12 mouse cellular contexts compared by ENCODE assay signal in the genomic region with DNA sequence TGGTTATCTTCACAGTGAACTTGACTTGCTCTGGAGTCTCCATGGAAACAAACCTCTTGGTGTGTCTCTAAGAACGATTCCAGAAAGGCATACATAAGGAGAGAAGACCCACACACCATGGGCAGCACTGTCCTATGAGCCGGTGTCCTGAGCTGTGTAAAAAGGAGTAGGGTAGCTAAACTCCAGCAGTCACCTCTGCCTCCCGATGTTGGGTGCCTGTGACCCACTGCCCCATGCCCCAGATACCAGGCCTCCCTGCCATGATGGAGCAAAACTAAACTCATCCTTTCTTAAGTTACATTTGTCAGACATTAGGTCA.
DNase-seq lines count a peak whose midpoint lies in the region; ATAC-seq lines count a peak whose summit lies in the region.
"Had no signal": no experiment of that assay in that cellular context is flagged by ENCODE, and none has a peak within 500 bp of the region (broad histone marks: within the 10 kb centered on the region; RNA-seq: fewer than 3 reads in every experiment).

No protein-coding gene starts in this region.

- no peak overlapping the region for H3K4me3 ChIP-seq in limb, embryonic 11.5 days (ENCODE audit: low read depth, low read length)
- H3K4me3 ChIP-seq in limb, embryonic 10.5 days = no peak overlapping the region
- H3K4me3 ChIP-seq in forebrain, embryonic 15.5 days = no peak overlapping the region
- H3K4me3 ChIP-seq in limb, embryonic 12.5 days (replicated peaks) = no peak overlapping the region
- no peak overlapping the region for H3K4me3 ChIP-seq in neural tube, embryonic 14.5 days (ENCODE audit: low read depth, low read length)
- no peak overlapping the region for H3K4me3 ChIP-seq in kidney, embryonic 14.5 days (ENCODE audit: low read length)
- H3K4me3 ChIP-seq: limb, embryonic 15.5 days had no signal

- H3K36me3 ChIP-seq in limb, embryonic 11.5 days (ENCODE audit: control insufficient read depth, insufficient read depth, low read length) = no peaks in the 10 kb centered on the region
- H3K36me3 ChIP-seq in limb, embryonic 10.5 days = no peaks in the 10 kb centered on the region
- H3K36me3 ChIP-seq in forebrain, embryonic 15.5 days = no peaks in the 10 kb centered on the region
- no peaks in the 10 kb centered on the region for H3K36me3 ChIP-seq in limb, embryonic 12.5 days
- H3K36me3 ChIP-seq in neural tube, embryonic 14.5 days (ENCODE audit: control insufficient read depth, insufficient read depth, low read length) = no peaks in the 10 kb centered on the region
- H3K36me3 ChIP-seq in kidney, embryonic 14.5 days (ENCODE audit: control insufficient read depth, insufficient read depth, low read length) = no peaks in the 10 kb centered on the region
- H3K36me3 ChIP-seq: limb, embryonic 15.5 days had no signal

- 89% methylated on average over 3 of the region's 3 CpGs for WGBS in limb, embryonic 11.5 days
- 88% methylated on average over 3 of the region's 3 CpGs for WGBS in limb, embryonic 10.5 days
- 50% methylated on average over 3 of the region's 3 CpGs for WGBS in forebrain, embryonic 15.5 days
- WGBS in limb, embryonic 12.5 days = 80% methylated on average over 3 of the region's 3 CpGs
- WGBS in neural tube, embryonic 14.5 days = 63% methylated on average over 3 of the region's 3 CpGs
- 76% methylated on average over 3 of the region's 3 CpGs for WGBS in kidney, embryonic 14.5 days

- H3K27ac ChIP-seq in limb, embryonic 11.5 days (replicated peaks; ENCODE audit: low read depth, low read length) = no peak overlapping the region
- H3K27ac ChIP-seq in limb, embryonic 10.5 days = no peak overlapping the region
- H3K27ac ChIP-seq in forebrain, embryonic 15.5 days (replicated peaks) = peak overlapping the region; percentile 81
- peak overlapping the region; percentile 60 for H3K27ac ChIP-seq in limb, embryonic 12.5 days
- H3K27ac ChIP-seq in neural tube, embryonic 14.5 days (ENCODE audit: low read depth, low read length) = 0 out of 2 replicates have a peak overlapping the region, but pooled peaks have one; percentile 77
- no peak overlapping the region for H3K27ac ChIP-seq in kidney, embryonic 14.5 days (ENCODE audit: low read depth, low read length)
- H3K27ac ChIP-seq: limb, embryonic 15.5 days had no signal

- no peak overlapping the region for H3K4me2 ChIP-seq in limb, embryonic 11.5 days (ENCODE audit: low read depth, severe bottlenecking)
- H3K4me2 ChIP-seq in forebrain, embryonic 15.5 days (replicated peaks) = no peak overlapping the region
- no peak overlapping the region for H3K4me2 ChIP-seq in limb, embryonic 12.5 days
- no peak overlapping the region for H3K4me2 ChIP-seq in neural tube, embryonic 14.5 days (ENCODE audit: low read depth, low read length)
- no peak overlapping the region for H3K4me2 ChIP-seq in kidney, embryonic 14.5 days (replicated peaks; ENCODE audit: low read depth, low read length)
- H3K4me2 ChIP-seq: limb, embryonic 15.5 days had no signal

- no peak for DNase-seq in limb, embryonic 11.5 days (ENCODE audit: low spot score)
- no peak for DNase-seq in limb, embryonic 10.5 days (ENCODE audit: low spot score)
- DNase-seq in lung, postnatal 36 days = no peak
- no peak for DNase-seq in cerebellum, postnatal 4 days (ENCODE audit: low spot score in 2 of 2)
- DNase-seq: kidney, postnatal 10 days had no signal

- H3K4me1 ChIP-seq in limb, embryonic 11.5 days (ENCODE audit: control insufficient read depth, insufficient read depth, low read length) = no peaks in the 10 kb centered on the region
- H3K4me1 ChIP-seq in limb, embryonic 10.5 days = no peaks in the 10 kb centered on the region
- H3K4me1 ChIP-seq in forebrain, embryonic 15.5 days = peaks cover 18% of the 10 kb centered on the region
- peaks cover 10% of the 10 kb centered on the region; the same call in 1 of the 2 replicates for H3K4me1 ChIP-seq in limb, embryonic 12.5 days (replicated peaks)
- peaks cover 17% of the 10 kb centered on the region for H3K4me1 ChIP-seq in neural tube, embryonic 14.5 days (ENCODE audit: control insufficient read depth, insufficient read depth, low read length)
- no peaks in the 10 kb centered on the region for H3K4me1 ChIP-seq in kidney, embryonic 14.5 days (ENCODE audit: control insufficient read depth, insufficient read depth, low read length)

- H3K9me3 ChIP-seq in limb, embryonic 11.5 days (ENCODE audit: control insufficient read depth, low read length) = no peaks in the 10 kb centered on the region
- no peaks in the 10 kb centered on the region for H3K9me3 ChIP-seq in limb, embryonic 10.5 days (replicated peaks)
- H3K9me3 ChIP-seq in forebrain, embryonic 15.5 days = no peaks in the 10 kb centered on the region
- H3K9me3 ChIP-seq in limb, embryonic 12.5 days = no peaks in the 10 kb centered on the region
- H3K9me3 ChIP-seq in neural tube, embryonic 14.5 days (ENCODE audit: control insufficient read depth, low read length) = no peaks in the 10 kb centered on the region
- H3K9me3 ChIP-seq in kidney, embryonic 14.5 days (ENCODE audit: control insufficient read depth, low read length) = no peaks in the 10 kb centered on the region
- H3K9me3 ChIP-seq: limb, embryonic 15.5 days had no signal

- H3K27me3 ChIP-seq in limb, embryonic 11.5 days (ENCODE audit: control insufficient read depth, insufficient read depth, low read length) = no peaks in the 10 kb centered on the region
- no peaks in the 10 kb centered on the region for H3K27me3 ChIP-seq in limb, embryonic 10.5 days (ENCODE audit: low read depth, poor library complexity, severe bottlenecking)
- no peaks in the 10 kb centered on the region for H3K27me3 ChIP-seq in forebrain, embryonic 15.5 days
- H3K27me3 ChIP-seq in limb, embryonic 12.5 days = no peaks in the 10 kb centered on the region
- H3K27me3 ChIP-seq in neural tube, embryonic 14.5 days (ENCODE audit: control insufficient read depth, insufficient read depth, low read length) = no peaks in the 10 kb centered on the region
- H3K27me3 ChIP-seq in kidney, embryonic 14.5 days (ENCODE audit: control insufficient read depth, insufficient read depth, low read length) = no peaks in the 10 kb centered on the region
- H3K27me3 ChIP-seq: limb, embryonic 15.5 days had no signal

- H3K9ac ChIP-seq in limb, embryonic 11.5 days (ENCODE audit: low read length) = no peak overlapping the region
- no peak overlapping the region for H3K9ac ChIP-seq in forebrain, embryonic 15.5 days (replicated peaks)
- H3K9ac ChIP-seq in limb, embryonic 12.5 days (replicated peaks) = no peak overlapping the region
- no peak overlapping the region for H3K9ac ChIP-seq in neural tube, embryonic 14.5 days (replicated peaks; ENCODE audit: low read depth, low read length)
- H3K9ac ChIP-seq in kidney, embryonic 14.5 days (ENCODE audit: low read depth, low read length) = no peak overlapping the region
- H3K9ac ChIP-seq: limb, embryonic 15.5 days had no signal

- 0 out of 2 replicates have a peak, but pooled peaks have one; percentile 42 for ATAC-seq in limb, embryonic 11.5 days (ENCODE audit: insufficient number of reproducible peaks, low FRiP score, low TSS enrichment, low read depth)
- peak; percentile 41 for ATAC-seq in forebrain, embryonic 15.5 days (replicated peaks)
- no peak for ATAC-seq in limb, embryonic 12.5 days (ENCODE audit: insufficient number of reproducible peaks, insufficient read depth, low FRiP score, low TSS enrichment, low read depth)
- ATAC-seq in neural tube, embryonic 14.5 days (ENCODE audit: low read depth) = peak; percentile 36; the same call in 1 of the 2 replicates
- ATAC-seq in kidney, embryonic 14.5 days (ENCODE audit: low FRiP score, low TSS enrichment) = no peak
- ATAC-seq: activated CD4-positive, CD25-positive, alpha-beta regulatory T cell, adult 4 months; lung, postnatal 0 days had no signal

Comparison
In these comparisons a context has a peak if more than half of its experiments do, and no peak if none do; other contexts are left out.
1. ATAC-seq: peak in limb, embryonic 11.5 days (single experiment), forebrain, embryonic 15.5 days (single experiment) and neural tube, embryonic 14.5 days (single experiment); none in limb, embryonic 12.5 days (single experiment) and kidney, embryonic 14.5 days (single experiment).
2. H3K27ac ChIP-seq: peak in forebrain, embryonic 15.5 days (single experiment), limb, embryonic 12.5 days (single experiment) and neural tube, embryonic 14.5 days (single experiment); none in limb, embryonic 11.5 days (single experiment), limb, embryonic 10.5 days (single experiment) and kidney, embryonic 14.5 days (single experiment).